14 mouse cellular contexts compared by ENCODE assay signal in the genomic region with DNA sequence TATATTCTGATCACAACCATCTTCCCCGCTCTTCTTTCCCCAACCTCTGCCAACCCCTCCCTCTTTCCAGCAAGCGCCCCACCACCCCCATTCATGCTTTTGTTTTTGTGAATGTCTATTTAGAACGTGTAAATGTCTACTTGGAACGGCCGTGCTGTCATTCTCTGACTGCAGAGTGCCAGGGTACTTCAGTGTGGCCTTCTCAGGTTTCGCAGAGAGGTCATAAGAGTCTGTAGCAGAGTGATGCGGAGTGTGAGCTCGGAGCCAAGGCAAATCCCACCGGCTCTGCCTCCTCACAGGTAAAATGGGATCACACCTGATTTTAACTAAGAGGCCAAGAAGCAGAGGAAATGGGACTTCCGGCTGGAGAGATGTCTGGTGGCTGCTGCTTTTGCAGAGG. TPM values are rescaled to one million over a fixed set of nuclear protein-coding genes. Genes with fewer than 3 reads are reported as not detected.
"Had no signal": no experiment of that assay in that cellular context is flagged by ENCODE, and none has a peak within 500 bp of the region (broad histone marks: within the 10 kb centered on the region; RNA-seq: fewer than 3 reads in every experiment).

No protein-coding gene starts in this region.

- H3K27ac ChIP-seq: limb, embryonic 13.5 days; liver, embryonic 14.5 days; lung, embryonic 15.5 days had no signal

- DNase-seq: kidney, adult 11 months; kidney, adult 9 months; kidney, postnatal 14 days; kidney, postnatal 4 days; left cerebral cortex, postnatal 4 days; liver, postnatal 0 days; lung, postnatal 14 days; midbrain, embryonic 14.5 days; thymus, adult 2 months; thymus, postnatal 14 days had no signal

- H3K9me3 ChIP-seq: lung, embryonic 15.5 days had no signal

- H3K27me3 ChIP-seq: limb, embryonic 13.5 days; lung, embryonic 15.5 days had no signal

- H3K4me3 ChIP-seq: limb, embryonic 13.5 days; lung, embryonic 15.5 days had no signal

- H3K9ac ChIP-seq: limb, embryonic 13.5 days; liver, embryonic 14.5 days; liver, postnatal 0 days; lung, embryonic 15.5 days had no signal

- ATAC-seq: liver, postnatal 0 days had no signal

- H3K4me2 ChIP-seq: limb, embryonic 13.5 days; lung, embryonic 15.5 days; midbrain, embryonic 11.5 days had no signal

- H3K36me3 ChIP-seq: lung, embryonic 15.5 days had no signal

RNA-seq across cellular contexts. Expression of gene Sync, which starts 11.7 kb away (rescaled TPM):
- polyA plus RNA-seq: liver, postnatal 0 days had no signal
